Mouse (Mus musculus) left cerebral cortex, adult 9 months (tissue): ENCODE results near the gene Fars2.

ENCODE experiments used
- DNase-seq, 2 experiments: peaks; one replicate each; pipeline ENCODE4 v3.0.0; 2022; ENCODE audit warnings: low spot score in 2 of 2

Fars2 gene

GRCm38 (mm10) chr13:36731016-36731930 lies 614.1 kb downstream of the Fars2 start:
- peak in 1 of 2 experiments; percentile 50 for DNase-seq

- DNase-seq, result no peak
These were observed 614.8 kb downstream of the Fars2 start for GRCm38 (mm10) chr13:36731931-36732461.

GRCm38 (mm10) chr13:36732891-36733490 lies 615.8 kb downstream of the Fars2 start:
- DNase-seq, result no peak

GRCm38 (mm10) chr13:36733566-36733965 lies 616.4 kb downstream of the Fars2 start:
- DNase-seq, result no peak

- DNase-seq, result peak in 1 of 2 experiments; percentile 57
These were observed 616.9 kb downstream of the Fars2 start for GRCm38 (mm10) chr13:36733989-36734690.

GRCm38 (mm10) chr13:36734731-36735571 lies 617.7 kb downstream of the Fars2 start, which contains the start of gene Nrn1:
Nrn1 (minus strand) TSS chr13:36735131.
- peak in 1 of 2 experiments; percentile 45 for DNase-seq

GRCm38 (mm10) chr13:36735901-36736618 lies 618.8 kb downstream of the Fars2 start:
- DNase-seq, result peak in 1 of 2 experiments; percentile 78

GRCm38 (mm10) chr13:36736619-36736996 lies 619.4 kb downstream of the Fars2 start:
- no peak for DNase-seq

GRCm38 (mm10) chr13:36750056-36750455 lies 632.8 kb downstream of the Fars2 start:
- DNase-seq, result no peak

GRCm38 (mm10) chr13:36751861-36752260 lies 634.6 kb downstream of the Fars2 start:
- no peak for DNase-seq

- no peak for DNase-seq
These were observed 649.6 kb downstream of the Fars2 start for GRCm38 (mm10) chr13:36766801-36767200.
